Mouse (Mus musculus) cerebellum, postnatal 36 days (tissue): ENCODE measurements at regions not wholly inside any gene's neighbourhood (a gene's known extent, or its start where the extent isn't known, plus 50 kb on each side); places are given as distances from the start of the nearest gene placed in this dataset.

Source experiments
- DNase-seq, 2 experiments: peaks; one replicate each; pipeline ENCODE4 v3.0.0; 2021 to 2022; ENCODE audit warnings: mixed read lengths in 2 of 2

GRCm38 (mm10) chr2:145003509-145003908 is 164.0 kb upstream of the Slc24a3 start:
- DNase-seq = no peak

- no peak for DNase-seq
Measured at GRCm38 (mm10) chr2:145010674-145011073, 156.9 kb upstream of the Slc24a3 start.

GRCm38 (mm10) chr2:145011221-145011620 is 156.3 kb upstream of the Slc24a3 start:
- no peak for DNase-seq

GRCm38 (mm10) chr2:145015951-145016350 is 151.6 kb upstream of the Slc24a3 start:
- DNase-seq = no peak

- no peak for DNase-seq
Measured at GRCm38 (mm10) chr2:145016939-145017338, 150.6 kb upstream of the Slc24a3 start.

GRCm38 (mm10) chr2:145017625-145018167 is 149.9 kb upstream of the Slc24a3 start:
- no peak for DNase-seq

- no peak for DNase-seq
Measured at GRCm38 (mm10) chr2:145047743-145048142, 119.8 kb upstream of the Slc24a3 start.

GRCm38 (mm10) chr2:145049655-145050376 is 117.7 kb upstream of the Slc24a3 start:
- no peak for DNase-seq

- DNase-seq = no peak
Measured at GRCm38 (mm10) chr2:145052405-145052804, 115.1 kb upstream of the Slc24a3 start.

- peak; percentile 68 for DNase-seq
Measured at GRCm38 (mm10) chr2:145056219-145056618, 111.3 kb upstream of the Slc24a3 start.

GRCm38 (mm10) chr2:145056762-145057161 is 110.8 kb upstream of the Slc24a3 start:
- DNase-seq = no peak

- DNase-seq = no peak
Measured at GRCm38 (mm10) chr2:145069931-145070330, 97.6 kb upstream of the Slc24a3 start.

GRCm38 (mm10) chr2:145081926-145082325 is 85.6 kb upstream of the Slc24a3 start:
- no peak for DNase-seq

- no peak for DNase-seq
Measured at GRCm38 (mm10) chr2:145084621-145085020, 82.9 kb upstream of the Slc24a3 start.

GRCm38 (mm10) chr2:145086118-145086517 is 81.4 kb upstream of the Slc24a3 start:
- no peak for DNase-seq

- DNase-seq = peak; percentile 78 to 83
Measured at GRCm38 (mm10) chr2:145103295-145103694, 64.3 kb upstream of the Slc24a3 start.

GRCm38 (mm10) chr2:145111615-145112014 is 55.9 kb upstream of the Slc24a3 start:
- DNase-seq = no peak

GRCm38 (mm10) chr2:145115043-145115442 is 52.5 kb upstream of the Slc24a3 start:
- no peak for DNase-seq
